Mouse (Mus musculus): Measurements from ENCODE around the gene Gnb4. TPM values are rescaled to one million over a fixed set of nuclear protein-coding genes. Genes with fewer than 3 reads are reported as not detected.

Gnb4 gene
- polyA plus RNA-seq, 1 experiment from 2014 or later: 83.0 TPM

DNA sequence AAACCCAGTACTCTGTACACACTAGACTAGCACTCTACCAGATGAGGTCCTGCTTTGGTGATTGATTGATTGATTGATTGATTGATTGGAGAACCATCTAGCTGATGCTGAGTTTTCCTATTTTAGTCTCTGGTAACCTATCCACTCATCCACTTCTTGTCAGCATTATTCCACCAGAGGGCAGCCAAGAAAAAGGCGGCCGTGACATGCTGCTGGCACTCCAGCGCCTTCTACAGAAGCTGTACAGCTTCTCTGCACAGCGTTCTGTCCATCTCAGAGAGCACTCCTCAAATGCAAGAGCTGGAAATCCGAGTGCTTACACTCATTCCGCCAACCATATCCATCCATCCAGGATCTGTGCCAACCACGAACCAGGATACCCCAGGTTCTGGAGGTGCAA, 5.8 kb downstream of the Gnb4 start:
- 31% methylated on average over 7 of the region's 7 CpGs for WGBS
- no peaks in the 10 kb centered on the region for H3K9me3 ChIP-seq
- no peak overlapping the region for H3K9ac ChIP-seq
- no peak overlapping the region for H3K4me2 ChIP-seq (replicated peaks)
- H3K27me3 ChIP-seq: no peaks in the 10 kb centered on the region
- H3K36me3 ChIP-seq: no peaks in the 10 kb centered on the region; the same call in 1 of the 2 replicates
- no peak overlapping the region for H3K27ac ChIP-seq
- no peak overlapping the region for H3K4me3 ChIP-seq
- no peak; the same call in 1 of the 2 replicates for ATAC-seq (ENCODE audit: low FRiP score, low read depth)
- peaks cover 12% of the 10 kb centered on the region for H3K4me1 ChIP-seq

DNA sequence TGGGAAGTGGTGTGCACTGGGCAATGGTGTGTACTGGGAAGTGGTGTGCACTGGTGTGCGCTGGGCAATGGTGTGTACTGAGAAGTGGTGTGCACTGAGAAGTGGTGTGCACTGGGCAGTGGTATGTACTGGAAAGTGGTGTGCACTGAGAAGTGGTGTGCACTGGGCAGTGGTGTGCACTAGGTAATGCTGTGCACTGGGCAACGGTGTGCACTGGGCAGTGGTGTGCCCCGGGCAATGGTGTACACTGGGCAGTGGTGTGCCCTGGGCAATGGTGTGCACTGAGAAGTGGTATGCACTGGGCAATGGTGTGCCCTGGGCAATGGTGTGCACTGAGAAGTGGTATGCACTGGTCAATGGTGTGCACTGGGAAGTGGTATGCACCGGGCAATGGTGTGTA, 7.2 kb downstream of the Gnb4 start:
- Histone ChIP-seq H3K4me3 (no peak overlapping the region), H3K36me3 (peaks cover 11% of the 10 kb centered on the region), H3K27me3 (no peaks in the 10 kb centered on the region), H3K9me3 (no peaks in the 10 kb centered on the region), H3K27ac (no peak overlapping the region), H3K4me1 (peaks cover 5% of the 10 kb centered on the region), H3K4me2 (replicated peaks) (no peak overlapping the region), H3K9ac (no peak overlapping the region)
- WGBS: 97% methylated on average over 4 of the region's 4 CpGs
- ATAC-seq (ENCODE audit: low FRiP score, low read depth): no peak

GRCm38 (mm10) chr3:32601055-32601454, 15.3 kb downstream of the Gnb4 start:
- H3K4me3 ChIP-seq: no peak overlapping the region
- 92% methylated on average over 10 of the region's 10 CpGs for WGBS
- no peak overlapping the region for H3K4me2 ChIP-seq (replicated peaks)
- H3K36me3 ChIP-seq: peaks cover 28% of the 10 kb centered on the region
- no peaks in the 10 kb centered on the region for H3K9me3 ChIP-seq
- no peaks in the 10 kb centered on the region for H3K27me3 ChIP-seq
- H3K9ac ChIP-seq: no peak overlapping the region
- H3K4me1 ChIP-seq: no peaks in the 10 kb centered on the region
- ATAC-seq (ENCODE audit: low FRiP score, low read depth): no peak
- no peak overlapping the region for H3K27ac ChIP-seq

- Histone ChIP-seq H3K9me3 (no peaks in the 10 kb centered on the region), H3K27ac (no peak overlapping the region), H3K4me2 (replicated peaks) (no peak overlapping the region), H3K4me1 (no peaks in the 10 kb centered on the region), H3K36me3 (peaks cover 33% of the 10 kb centered on the region), H3K4me3 (no peak overlapping the region), H3K9ac (no peak overlapping the region), H3K27me3 (no peaks in the 10 kb centered on the region)
- no peak for ATAC-seq (ENCODE audit: low FRiP score, low read depth)
- 64% methylated on average over 3 of the region's 3 CpGs for WGBS
Measured at GRCm38 (mm10) chr3:32599328-32599727, 17.1 kb downstream of the Gnb4 start.

DNA sequence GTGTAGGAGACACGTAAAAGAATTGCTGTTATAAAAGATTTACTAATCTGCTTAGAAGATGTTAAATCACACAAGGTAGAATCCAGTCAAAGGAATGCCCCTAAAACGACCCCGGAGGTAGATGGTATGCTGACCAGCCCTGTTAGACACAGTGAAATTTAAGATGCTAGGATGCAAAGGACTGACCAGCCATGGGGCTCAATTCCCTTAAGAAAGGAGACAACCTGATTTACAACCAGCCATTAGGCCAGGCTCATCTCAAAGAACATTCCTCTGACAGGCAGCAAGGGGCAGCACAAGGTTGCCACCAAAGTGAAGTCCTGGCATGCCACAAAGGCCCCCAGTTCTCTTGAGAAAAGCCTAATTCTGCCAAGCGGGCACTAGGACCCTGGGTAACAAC, 21.3 kb downstream of the Gnb4 start:
- Histone ChIP-seq H3K4me1 (no peaks in the 10 kb centered on the region), H3K36me3 (peaks cover 44% of the 10 kb centered on the region), H3K9me3 (no peaks in the 10 kb centered on the region), H3K9ac (no peak overlapping the region), H3K4me2 (replicated peaks) (no peak overlapping the region), H3K27ac (no peak overlapping the region), H3K4me3 (no peak overlapping the region), H3K27me3 (no peaks in the 10 kb centered on the region)
- no peak for ATAC-seq (ENCODE audit: low FRiP score, low read depth)
- WGBS: 36% methylated on average over 4 of the region's 4 CpGs

DNA sequence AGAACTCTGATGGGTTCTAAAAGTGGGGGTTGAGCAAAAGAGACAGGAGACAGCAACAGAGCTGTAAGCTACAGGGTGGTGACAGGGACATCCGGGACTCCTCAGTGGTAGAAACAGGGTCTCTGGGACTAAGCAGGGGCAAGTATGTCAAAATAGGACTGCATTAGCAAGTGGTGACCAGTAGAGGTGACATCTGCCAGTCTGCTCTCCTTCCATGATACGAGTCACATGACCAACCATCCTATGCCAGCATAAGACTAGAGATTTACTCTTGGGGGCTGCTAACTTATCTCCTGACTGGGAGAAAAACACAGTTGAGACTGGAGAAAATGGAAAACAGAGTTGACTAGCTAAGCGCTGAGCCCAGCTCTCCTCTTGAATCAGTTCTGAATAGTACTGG, 30.1 kb downstream of the Gnb4 start:
- H3K27ac ChIP-seq: no peak overlapping the region
- peaks cover 89% of the 10 kb centered on the region for H3K36me3 ChIP-seq
- H3K4me1 ChIP-seq: no peaks in the 10 kb centered on the region
- no peaks in the 10 kb centered on the region for H3K9me3 ChIP-seq
- no peak overlapping the region for H3K9ac ChIP-seq
- 94% methylated on average over 3 of the region's 3 CpGs for WGBS
- ATAC-seq (ENCODE audit: low FRiP score, low read depth): no peak
- no peak overlapping the region for H3K4me2 ChIP-seq (replicated peaks)
- H3K27me3 ChIP-seq: no peaks in the 10 kb centered on the region
- no peak overlapping the region for H3K4me3 ChIP-seq

DNA sequence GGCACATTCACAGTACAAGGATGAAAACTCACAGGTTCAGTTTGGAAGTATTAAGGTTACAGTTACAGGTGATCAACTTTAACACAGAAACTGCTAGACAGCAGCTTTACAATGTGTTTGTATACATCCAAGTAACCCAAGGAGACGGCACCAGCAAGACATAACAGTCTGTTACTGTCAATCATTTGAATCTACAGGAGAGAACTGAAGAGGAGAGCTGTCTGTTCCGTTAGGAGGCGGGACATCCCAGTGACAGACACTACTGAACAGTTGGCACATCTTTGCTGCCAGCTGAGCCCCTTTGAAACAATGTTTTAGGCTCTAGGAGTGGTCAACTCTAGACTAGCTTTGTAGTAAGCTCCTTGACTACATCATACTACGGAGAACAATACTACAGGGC, 32.9 kb downstream of the Gnb4 start:
- H3K9me3 ChIP-seq: no peaks in the 10 kb centered on the region

DNA sequence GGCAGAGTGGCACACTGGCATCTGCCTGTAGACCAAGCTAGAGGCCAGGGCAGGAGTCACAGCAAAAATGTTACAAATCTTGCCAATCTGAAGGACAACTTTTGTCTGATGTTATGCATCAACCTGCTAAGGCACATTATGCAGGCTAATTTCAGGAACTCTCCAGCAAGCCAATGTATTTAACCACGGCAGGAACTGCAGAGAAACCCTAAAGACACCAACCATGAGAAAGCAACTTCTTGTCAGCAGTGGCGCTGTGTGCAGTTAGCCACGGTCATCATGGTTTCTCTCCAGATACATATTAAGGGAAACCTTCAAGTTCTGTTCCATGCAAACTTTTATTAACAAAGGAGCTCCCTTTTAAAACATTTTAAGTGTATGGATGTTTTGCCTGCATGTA, 34.5 kb downstream of the Gnb4 start:
- Histone ChIP-seq H3K9ac (no peak overlapping the region), H3K9me3 (no peaks in the 10 kb centered on the region), H3K4me1 (no peaks in the 10 kb centered on the region), H3K27ac (no peak overlapping the region), H3K4me3 (no peak overlapping the region), H3K4me2 (replicated peaks) (no peak overlapping the region), H3K36me3 (peaks cover 70% of the 10 kb centered on the region), H3K27me3 (no peaks in the 10 kb centered on the region)
- ATAC-seq (ENCODE audit: low FRiP score, low read depth): no peak
- 89% methylated on average over 3 of the region's 3 CpGs for WGBS

More for the DNA sequence above, 32.9 kb downstream of the Gnb4 start:
- Histone ChIP-seq H3K36me3 (peaks cover 68% of the 10 kb centered on the region), H3K9ac (no peak overlapping the region), H3K27me3 (no peaks in the 10 kb centered on the region), H3K4me2 (replicated peaks) (no peak overlapping the region), H3K4me1 (no peaks in the 10 kb centered on the region), H3K27ac (no peak overlapping the region), H3K4me3 (no peak overlapping the region)
- ATAC-seq (ENCODE audit: low FRiP score, low read depth): no peak
- WGBS: 92% methylated on average over 4 of the region's 4 CpGs

- H3K9me3 ChIP-seq: no peaks in the 10 kb centered on the region
- H3K27ac ChIP-seq: no peak overlapping the region
- no peaks in the 10 kb centered on the region for H3K27me3 ChIP-seq
- no peak overlapping the region for H3K4me2 ChIP-seq (replicated peaks)
- H3K4me1 ChIP-seq: no peaks in the 10 kb centered on the region
- WGBS: 73% methylated on average over 3 of the region's 3 CpGs
- no peak overlapping the region for H3K9ac ChIP-seq
- ATAC-seq (ENCODE audit: low FRiP score, low read depth): no peak
- no peak overlapping the region for H3K4me3 ChIP-seq
- peaks cover 70% of the 10 kb centered on the region for H3K36me3 ChIP-seq
Measured at GRCm38 (mm10) chr3:32580738-32581137, 35.6 kb downstream of the Gnb4 start.

GRCm38 (mm10) chr3:32578772-32579171, 37.6 kb downstream of the Gnb4 start:
- no peaks in the 10 kb centered on the region for H3K4me1 ChIP-seq
- 91% methylated on average over 5 of the region's 5 CpGs for WGBS
- H3K36me3 ChIP-seq: peaks cover 74% of the 10 kb centered on the region
- no peak overlapping the region for H3K4me3 ChIP-seq
- no peaks in the 10 kb centered on the region for H3K27me3 ChIP-seq
- no peak overlapping the region for H3K4me2 ChIP-seq (replicated peaks)
- H3K27ac ChIP-seq: no peak overlapping the region
- no peaks in the 10 kb centered on the region for H3K9me3 ChIP-seq
- no peak for ATAC-seq (ENCODE audit: low FRiP score, low read depth)
- H3K9ac ChIP-seq: no peak overlapping the region

DNA sequence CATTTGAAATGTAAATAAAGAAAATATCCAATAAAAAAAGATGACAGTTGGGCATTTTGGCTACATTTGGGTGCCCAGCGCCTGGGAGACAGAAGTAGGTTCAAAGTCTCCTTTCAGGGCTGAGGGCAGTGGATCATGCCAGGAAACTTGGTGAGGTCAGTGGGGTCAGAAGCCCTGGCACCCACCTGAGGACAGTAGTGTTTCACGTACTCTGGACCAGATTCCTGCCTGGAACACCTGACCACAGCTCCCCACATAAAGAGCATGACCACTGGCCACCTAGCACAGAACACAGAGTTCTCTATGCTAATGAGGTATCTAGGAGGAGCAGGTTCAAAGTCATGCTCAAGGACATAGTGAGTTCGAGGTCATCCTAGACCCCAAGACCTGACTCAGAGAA, 41.2 kb downstream of the Gnb4 start:
- Histone ChIP-seq H3K36me3 (peaks cover 74% of the 10 kb centered on the region), H3K27me3 (no peaks in the 10 kb centered on the region), H3K9ac (no peak overlapping the region), H3K9me3 (no peaks in the 10 kb centered on the region), H3K4me2 (replicated peaks) (no peak overlapping the region), H3K27ac (no peak overlapping the region), H3K4me3 (no peak overlapping the region), H3K4me1 (no peaks in the 10 kb centered on the region)
- 89% methylated on average over 3 of the region's 3 CpGs for WGBS
- no peak for ATAC-seq (ENCODE audit: low FRiP score, low read depth)

GRCm38 (mm10) chr3:32573881-32574280, 42.5 kb downstream of the Gnb4 start:
- Histone ChIP-seq H3K4me1 (no peaks in the 10 kb centered on the region), H3K36me3 (peaks cover 82% of the 10 kb centered on the region), H3K9me3 (no peaks in the 10 kb centered on the region), H3K4me2 (replicated peaks) (no peak overlapping the region), H3K9ac (no peak overlapping the region), H3K4me3 (no peak overlapping the region), H3K27ac (no peak overlapping the region), H3K27me3 (no peaks in the 10 kb centered on the region)
- WGBS: 71% methylated on average over 9 of the region's 9 CpGs
- no peak for ATAC-seq (ENCODE audit: low FRiP score, low read depth)

DNA sequence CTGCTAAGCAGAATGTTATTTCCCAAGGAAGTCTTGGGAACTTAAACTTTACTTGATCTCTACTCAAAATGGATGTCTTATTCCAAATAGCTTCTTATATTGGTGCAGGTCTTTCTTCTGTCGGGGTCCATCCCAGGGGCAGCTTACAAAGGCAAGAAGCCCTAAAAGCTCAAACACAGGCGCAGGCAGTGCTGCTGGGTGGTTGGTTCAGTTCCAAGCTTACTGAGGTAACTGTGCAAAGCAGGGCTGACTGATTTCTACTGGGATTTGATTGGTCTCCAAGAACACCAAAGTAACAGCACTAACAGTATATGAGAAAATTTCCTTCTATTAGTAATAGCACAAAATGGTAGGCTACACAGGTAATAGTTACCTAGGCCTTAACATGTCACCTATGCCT, 43.3 kb downstream of the Gnb4 start:
- Histone ChIP-seq H3K9me3 (no peaks in the 10 kb centered on the region), H3K27me3 (no peaks in the 10 kb centered on the region), H3K4me3 (no peak overlapping the region), H3K4me1 (no peaks in the 10 kb centered on the region), H3K27ac (no peak overlapping the region), H3K4me2 (replicated peaks) (no peak overlapping the region), H3K9ac (no peak overlapping the region), H3K36me3 (peaks cover 84% of the 10 kb centered on the region)
- no peak for ATAC-seq (ENCODE audit: low FRiP score, low read depth)
- WGBS: 92% methylated on average over 2 of the region's 2 CpGs
